Mouse (Mus musculus): ENCODE data around the gene Lhx5. TPM values are rescaled to one million over a fixed set of nuclear protein-coding genes. Genes with fewer than 3 reads are reported as not detected.

Lhx5 gene
- not detected for total RNA-seq (2023)

DNA sequence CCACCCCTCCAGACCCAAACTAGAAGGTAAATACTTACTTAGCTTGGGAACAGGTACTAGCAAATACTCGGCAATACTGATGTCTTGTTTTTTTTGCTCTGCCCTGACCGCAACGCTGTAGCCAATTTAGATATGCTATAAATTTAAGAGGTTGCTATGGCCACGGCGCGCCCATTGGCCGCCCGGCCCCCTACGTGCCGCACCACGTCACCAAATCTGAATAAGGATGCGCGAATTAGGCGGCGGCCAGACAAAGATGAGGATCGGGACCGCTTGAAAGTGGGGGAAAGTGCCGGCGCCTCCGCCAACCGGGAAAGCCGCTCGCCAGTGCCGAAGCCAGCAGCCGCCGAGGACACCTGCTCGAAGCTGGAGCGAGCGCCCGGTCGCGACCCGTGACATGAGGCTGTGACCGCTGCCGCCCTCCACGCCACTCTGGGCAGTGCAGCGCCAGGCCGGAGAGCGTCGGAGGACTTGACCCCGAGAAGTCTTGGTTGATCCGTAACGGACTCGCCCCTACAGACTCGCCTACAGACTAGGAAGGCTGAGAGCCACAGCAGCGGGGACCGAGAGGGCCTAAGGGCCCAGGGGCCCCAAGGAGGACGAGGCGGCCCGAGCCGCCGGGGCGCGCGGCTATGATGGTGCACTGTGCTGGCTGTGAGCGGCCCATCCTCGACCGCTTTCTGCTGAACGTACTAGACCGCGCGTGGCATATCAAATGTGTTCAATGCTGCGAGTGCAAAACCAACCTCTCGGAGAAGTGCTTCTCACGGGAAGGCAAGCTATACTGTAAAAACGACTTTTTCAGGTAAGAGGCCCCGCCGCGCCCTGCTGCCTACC lies at the start of gene Lhx5:
Lhx5 (plus strand) TSS at position 51 of the 837 bp plus-strand sequence.

GRCm38 (mm10) chr5:120472770-120473169 lies 41.3 kb downstream of the Lhx5 start, which contains the start of gene Sdsl:
Gene Sdsl, minus strand, starts transcription at chr5:120472810.

GRCm38 (mm10) chr5:120476296-120476695 lies 44.8 kb downstream of the Lhx5 start, which contains the start of gene Sds:
Gene Sds, plus strand, starts transcription at chr5:120476526.

Other genes with a start within 250 kb of the Lhx5 start
- gene Sdsl, start 41.1 kb downstream of the Lhx5 start, total RNA-seq (2023) = not detected
- not detected for gene Sds, start 44.8 kb downstream of the Lhx5 start, total RNA-seq (2023)
- 10 to 100 TPM; 56.4 to 58.9 TPM for gene Plbd2, start 71.9 kb downstream of the Lhx5 start, total RNA-seq (2023)
- 100 to 1,000 TPM; 302 to 324 TPM for gene Slc8b1, start 79.5 kb downstream of the Lhx5 start, total RNA-seq (2023)
- gene Tpcn1, start 157.0 kb downstream of the Lhx5 start, total RNA-seq (2023) = 10 to 100 TPM; 35.2 to 48.9 TPM
- gene Iqcd, start 157.3 kb downstream of the Lhx5 start, total RNA-seq (2023) = not detected
- 1 to 10 TPM; 3.6 to 6.1 TPM for gene Rita1, start 180.9 kb downstream of the Lhx5 start, total RNA-seq (2023)
- 100 to 1,000 TPM; 100 to 112 TPM for gene Ddx54, start 181.0 kb downstream of the Lhx5 start, total RNA-seq (2023)
- not detected for gene Cfap73, start 202.5 kb downstream of the Lhx5 start, total RNA-seq (2023)
- gene Rasal1, start 217.1 kb downstream of the Lhx5 start, total RNA-seq (2023) = not detected

All from monocyte, adult 59 days (primary cell).